Comparison of ENCODE assay signal across 18 mouse cellular contexts in genomic region chr10:39440506-39440905, GRCm38 (mm10).
DNase-seq lines count a peak whose midpoint lies in the region; ATAC-seq and TF ChIP-seq lines count a peak whose summit lies in the region.
"Had no signal": no experiment of that assay in that cellular context is flagged by ENCODE, and none has a peak within 500 bp of the region (broad histone marks: within the 10 kb centered on the region; RNA-seq: fewer than 3 reads in every experiment).

No protein-coding gene starts in this region.

- no peak for ATAC-seq in midbrain, embryonic 13.5 days
- no peak for ATAC-seq in midbrain, embryonic 11.5 days (ENCODE audit: low FRiP score)
- ATAC-seq in neural tube, embryonic 14.5 days (ENCODE audit: low read depth): no peak
- ATAC-seq: CD4-positive, CD25-positive, alpha-beta regulatory T cell, adult 4 months; intestine, embryonic 15.5 days had no signal

- TF ChIP-seq POLR2A in heart, adult 2 months (IDR thresholded peaks at IDR 0.05; ENCODE audit: insufficient read depth, low read depth, low read length): no peak

- peaks cover 10% of the 10 kb centered on the region for H3K4me1 ChIP-seq in heart, adult 2 months (ENCODE audit: control insufficient read depth, insufficient read depth, low read length)
- H3K4me1 ChIP-seq in midbrain, embryonic 13.5 days (replicated peaks): peaks cover 37% of the 10 kb centered on the region
- H3K4me1 ChIP-seq in midbrain, embryonic 11.5 days (ENCODE audit: control insufficient read depth, insufficient read depth, low read length): no peaks in the 10 kb centered on the region; the same call in 1 of the 2 replicates
- peaks cover 22% of the 10 kb centered on the region for H3K4me1 ChIP-seq in neural tube, embryonic 14.5 days (ENCODE audit: control insufficient read depth, insufficient read depth, low read length)

- H3K9ac ChIP-seq in heart, adult 2 months (ENCODE audit: low read depth, low read length): 0 out of 2 replicates have a peak overlapping the region, but pooled peaks have one; percentile 14
- no peak overlapping the region for H3K9ac ChIP-seq in midbrain, embryonic 13.5 days (replicated peaks)
- H3K9ac ChIP-seq in midbrain, embryonic 11.5 days (ENCODE audit: low read length): no peak overlapping the region
- no peak overlapping the region for H3K9ac ChIP-seq in neural tube, embryonic 14.5 days (replicated peaks; ENCODE audit: low read depth, low read length)
- H3K9ac ChIP-seq: embryonic facial prominence, embryonic 12.5 days; heart, embryonic 12.5 days; intestine, embryonic 15.5 days; lung, embryonic 14.5 days; stomach, embryonic 15.5 days had no signal

- no peak overlapping the region for H3K4me3 ChIP-seq in heart, adult 2 months
- H3K4me3 ChIP-seq in midbrain, embryonic 13.5 days (replicated peaks): no peak overlapping the region
- no peak overlapping the region for H3K4me3 ChIP-seq in midbrain, embryonic 11.5 days (ENCODE audit: low read depth, low read length)
- no peak overlapping the region for H3K4me3 ChIP-seq in neural tube, embryonic 14.5 days (ENCODE audit: low read depth, low read length)
- H3K4me3 ChIP-seq: embryonic facial prominence, embryonic 12.5 days; heart, embryonic 12.5 days; intestine, embryonic 15.5 days; myocyte; stomach, embryonic 15.5 days had no signal

- H3K9me3 ChIP-seq in midbrain, embryonic 13.5 days: no peaks in the 10 kb centered on the region
- H3K9me3 ChIP-seq in midbrain, embryonic 11.5 days (ENCODE audit: control insufficient read depth, low read length): no peaks in the 10 kb centered on the region
- H3K9me3 ChIP-seq in neural tube, embryonic 14.5 days (ENCODE audit: control insufficient read depth, low read length): no peaks in the 10 kb centered on the region
- H3K9me3 ChIP-seq: embryonic facial prominence, embryonic 12.5 days; G1E; heart, embryonic 12.5 days; intestine, embryonic 15.5 days; stomach, embryonic 15.5 days had no signal

- TF ChIP-seq CTCF in heart, adult 2 months (IDR thresholded peaks at IDR 0.05): no peak

- no peak overlapping the region for H3K4me2 ChIP-seq in midbrain, embryonic 13.5 days (replicated peaks)
- H3K4me2 ChIP-seq in midbrain, embryonic 11.5 days: no peak overlapping the region
- H3K4me2 ChIP-seq in neural tube, embryonic 14.5 days (ENCODE audit: low read depth, low read length): no peak overlapping the region
- H3K4me2 ChIP-seq: embryonic facial prominence, embryonic 12.5 days; heart, embryonic 12.5 days; intestine, embryonic 15.5 days; liver, embryonic 11.5 days; lung, embryonic 14.5 days; stomach, embryonic 15.5 days had no signal

- H3K27me3 ChIP-seq in heart, adult 2 months (ENCODE audit: control insufficient read depth, insufficient read depth, low read length): no peaks in the 10 kb centered on the region
- H3K27me3 ChIP-seq in midbrain, embryonic 13.5 days: no peaks in the 10 kb centered on the region
- no peaks in the 10 kb centered on the region for H3K27me3 ChIP-seq in midbrain, embryonic 11.5 days (ENCODE audit: control insufficient read depth, insufficient read depth, low read length)
- H3K27me3 ChIP-seq in neural tube, embryonic 14.5 days (ENCODE audit: control insufficient read depth, insufficient read depth, low read length): no peaks in the 10 kb centered on the region
- H3K27me3 ChIP-seq: embryonic facial prominence, embryonic 12.5 days; heart, embryonic 12.5 days; intestine, embryonic 15.5 days; stomach, embryonic 15.5 days had no signal

- DNase-seq in adrenal gland, postnatal 14 days: peak; percentile 1
- no peak for DNase-seq in adrenal gland, postnatal 4 days (ENCODE audit: low spot score in 2 of 2)
- DNase-seq in heart, adult 2 months: no peak
- no peak for DNase-seq in heart, adult 9 months (ENCODE audit: low spot score in 2 of 2)
- DNase-seq in midbrain, embryonic 11.5 days (ENCODE audit: low spot score, missing footprints): no peak
- no peak for DNase-seq in lung, adult 18-20 months
- DNase-seq: lung, embryonic 14.5 days; thymus, adult 2 months had no signal

- peaks cover 6% of the 10 kb centered on the region for H3K79me2 ChIP-seq in heart, adult 2 months (replicated peaks; ENCODE audit: control insufficient read depth, insufficient read depth, low read length)

- intact Hi-C loops in heart, adult 2 months (cut with DNase I): no loop called here

- peaks cover 9% of the 10 kb centered on the region for H3K36me3 ChIP-seq in heart, adult 2 months (ENCODE audit: control insufficient read depth, insufficient read depth, low read length)
- no peaks in the 10 kb centered on the region for H3K36me3 ChIP-seq in midbrain, embryonic 13.5 days
- no peaks in the 10 kb centered on the region for H3K36me3 ChIP-seq in midbrain, embryonic 11.5 days (ENCODE audit: control insufficient read depth, insufficient read depth, low read length)
- no peaks in the 10 kb centered on the region for H3K36me3 ChIP-seq in neural tube, embryonic 14.5 days (ENCODE audit: control insufficient read depth, insufficient read depth, low read length)
- H3K36me3 ChIP-seq: embryonic facial prominence, embryonic 12.5 days; heart, embryonic 12.5 days; intestine, embryonic 15.5 days; stomach, embryonic 15.5 days had no signal

- 55% methylated on average over 9 of the region's 9 CpGs for WGBS in heart, adult 2 months
- 58% methylated on average over 9 of the region's 9 CpGs for WGBS in midbrain, embryonic 13.5 days
- 72% methylated on average over 9 of the region's 9 CpGs for WGBS in midbrain, embryonic 11.5 days
- WGBS in neural tube, embryonic 14.5 days: 74% methylated on average over 9 of the region's 9 CpGs

- no peak overlapping the region for H3K27ac ChIP-seq in heart, adult 2 months
- H3K27ac ChIP-seq in midbrain, embryonic 13.5 days: 0 out of 2 replicates have a peak overlapping the region, but pooled peaks have one; percentile 39
- no peak overlapping the region for H3K27ac ChIP-seq in midbrain, embryonic 11.5 days (ENCODE audit: low read depth, low read length)
- peak overlapping the region; percentile 39; the same call in 1 of the 2 replicates for H3K27ac ChIP-seq in neural tube, embryonic 14.5 days (ENCODE audit: low read depth, low read length)
- H3K27ac ChIP-seq: embryonic facial prominence, embryonic 12.5 days; intestine, embryonic 15.5 days; stomach, embryonic 15.5 days had no signal

- no peak for TF ChIP-seq EP300 in heart, adult 2 months (IDR thresholded peaks at IDR 0.05; ENCODE audit: insufficient read depth, low read depth, low read length)

Comparison
In these comparisons a context has a peak if more than half of its experiments do, and no peak if none do; other contexts are left out.
1. H3K27ac ChIP-seq: peak in midbrain, embryonic 13.5 days (single experiment) and neural tube, embryonic 14.5 days (single experiment); none in heart, adult 2 months (single experiment) and midbrain, embryonic 11.5 days (single experiment).